Mouse (Mus musculus) left cerebral cortex, adult 9 months (tissue): Measurements from ENCODE around the gene Rap1a.

ENCODE experiments used
- DNase-seq, 2 experiments: peaks; one replicate each; pipeline ENCODE4 v3.0.0; 2022; ENCODE audit warnings: low spot score in 2 of 2

Gene Rap1a

DNA sequence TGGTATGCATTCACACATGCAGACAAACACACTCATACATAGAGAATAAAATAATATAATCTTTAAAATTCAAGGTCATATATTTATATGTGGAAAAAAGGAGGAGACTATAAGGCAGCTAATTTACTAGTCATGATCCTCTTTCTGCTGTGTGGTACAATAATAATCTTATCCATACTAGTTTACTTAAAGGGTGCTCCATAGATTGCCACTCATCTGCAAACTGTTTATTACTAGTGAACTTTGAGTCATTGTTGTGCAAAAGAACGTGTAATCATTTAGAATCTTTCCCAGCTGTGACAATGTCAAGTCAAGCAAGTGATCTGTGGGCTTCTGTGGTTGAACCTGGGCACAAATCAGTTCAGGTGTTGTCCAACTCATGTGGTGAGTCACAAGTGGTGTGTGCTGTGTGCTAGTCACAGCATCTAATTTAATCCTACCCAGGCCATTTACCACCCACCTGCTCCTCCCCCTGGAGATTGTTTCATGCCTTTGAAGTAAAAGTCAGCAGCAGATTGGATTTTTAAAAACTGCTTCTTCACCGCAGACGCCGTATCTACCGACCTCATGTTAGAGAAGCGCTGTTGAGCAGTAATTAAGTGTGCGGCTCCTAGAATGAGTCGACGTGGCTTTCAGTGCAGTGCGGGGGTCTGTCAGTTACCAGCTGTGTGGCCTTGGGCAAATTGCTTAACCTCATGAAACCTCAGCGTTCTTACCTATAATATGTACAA, 5.5 kb upstream of the Rap1a start:
- DNase-seq = no peak

DNA sequence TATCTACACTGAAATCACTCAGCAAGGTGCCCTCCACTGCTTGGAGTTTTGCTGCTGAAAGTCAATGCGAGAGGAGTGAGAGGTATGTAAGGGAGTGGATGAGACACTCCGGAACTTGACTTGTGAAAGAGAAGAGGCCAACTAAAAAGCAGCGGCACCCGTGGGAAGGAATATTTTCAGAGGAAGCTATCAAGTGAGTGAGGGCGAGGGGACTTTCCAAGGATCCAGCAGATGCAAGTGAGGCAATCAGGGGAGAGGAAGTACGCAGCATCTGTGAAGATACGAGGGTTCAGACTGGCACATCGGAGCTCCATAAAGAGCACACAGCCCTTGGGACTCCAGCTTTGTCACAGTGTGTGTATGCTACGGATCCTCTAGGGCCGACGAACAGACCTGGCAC, 2.5 kb upstream of the Rap1a start:
- no peak for DNase-seq

DNA sequence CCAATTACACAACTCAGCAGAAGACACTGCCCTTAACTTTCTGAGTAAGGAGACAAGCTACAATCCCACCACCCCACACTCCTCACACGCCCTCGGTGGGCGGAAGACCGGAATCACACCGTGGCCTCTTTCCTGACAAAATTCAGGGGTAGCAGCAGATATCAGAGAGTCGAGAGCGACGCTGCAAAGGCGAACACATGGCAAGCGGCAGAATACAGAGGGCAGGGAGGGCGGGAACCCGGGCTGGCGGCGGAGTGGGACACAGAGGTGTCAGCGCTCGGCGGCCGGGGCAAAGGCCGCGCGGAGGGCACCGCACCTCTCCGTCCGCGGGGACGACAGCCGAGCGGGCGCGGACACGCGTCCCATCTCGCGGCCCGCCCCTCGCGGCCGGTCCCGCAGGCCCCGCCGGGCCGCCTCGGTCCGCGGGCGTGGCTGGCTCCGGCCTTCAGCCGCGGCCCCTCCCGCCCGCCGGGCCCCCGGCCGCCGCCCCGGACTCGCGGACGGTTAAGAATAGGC, 403 bp downstream of the Rap1a start:
- DNase-seq = no peak

DNA sequence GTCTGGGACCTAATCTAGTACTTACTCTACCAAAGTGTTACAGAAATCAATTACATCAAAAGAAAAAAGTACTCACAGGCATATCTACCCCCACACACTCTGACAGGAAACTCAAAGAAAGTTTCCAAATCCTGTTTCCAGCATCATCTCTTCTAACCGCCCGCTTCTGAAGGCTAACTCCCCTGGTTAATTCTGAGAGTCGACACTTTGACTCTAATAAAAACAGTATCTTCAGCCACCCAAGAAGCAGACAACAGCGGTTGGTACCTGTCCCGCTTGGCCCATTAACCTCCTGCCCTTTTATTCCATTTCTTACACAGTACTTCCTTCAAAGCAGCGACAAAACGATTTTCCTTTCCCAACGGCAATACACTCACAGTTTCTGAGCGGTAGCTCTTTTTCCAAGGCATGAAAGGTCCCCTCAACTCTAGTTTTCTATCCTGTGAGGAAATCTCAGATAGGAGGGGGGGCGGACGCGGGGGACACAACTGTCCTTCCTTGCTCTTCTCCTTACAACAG, 921 bp downstream of the Rap1a start:
- DNase-seq = no peak

DNA sequence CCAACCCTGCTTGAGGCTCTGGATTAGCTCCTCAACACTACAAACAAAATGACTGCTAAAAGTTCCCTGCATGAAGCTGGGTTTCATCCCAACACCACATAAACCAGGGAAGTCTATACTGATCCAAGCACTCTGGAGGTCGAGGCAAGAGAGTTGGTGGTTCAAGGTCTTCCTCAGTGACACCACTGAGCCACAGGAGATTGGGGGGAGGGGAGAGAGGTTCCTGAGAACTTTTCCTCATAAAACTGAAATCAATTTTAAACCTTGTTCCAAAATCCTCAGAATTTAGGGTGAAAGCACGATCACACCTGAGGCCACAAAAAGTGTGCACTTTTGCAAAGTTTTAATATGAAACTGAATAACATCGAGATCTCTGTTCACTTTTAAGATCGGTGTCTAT, 1.8 kb downstream of the Rap1a start:
- DNase-seq = no peak

DNA sequence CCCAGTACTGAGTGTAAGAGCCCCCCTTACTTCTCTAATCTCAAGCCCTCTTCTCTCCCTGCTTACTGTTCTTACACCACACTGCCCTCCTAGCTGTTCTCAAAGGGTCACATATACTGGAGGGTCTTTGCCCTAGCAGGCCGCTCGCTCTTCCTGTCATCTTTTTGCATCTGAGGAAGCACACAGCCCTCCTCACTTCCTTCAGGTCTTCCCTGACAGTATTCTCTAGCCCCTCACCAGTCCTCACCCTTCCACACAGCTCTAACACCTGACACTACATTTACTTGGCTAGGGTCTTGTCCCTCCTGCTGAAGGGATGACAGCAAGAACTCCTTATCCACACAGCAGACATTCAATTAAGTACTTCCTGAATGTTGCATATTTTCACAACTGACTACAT, 2.4 kb downstream of the Rap1a start:
- DNase-seq = no peak

DNA sequence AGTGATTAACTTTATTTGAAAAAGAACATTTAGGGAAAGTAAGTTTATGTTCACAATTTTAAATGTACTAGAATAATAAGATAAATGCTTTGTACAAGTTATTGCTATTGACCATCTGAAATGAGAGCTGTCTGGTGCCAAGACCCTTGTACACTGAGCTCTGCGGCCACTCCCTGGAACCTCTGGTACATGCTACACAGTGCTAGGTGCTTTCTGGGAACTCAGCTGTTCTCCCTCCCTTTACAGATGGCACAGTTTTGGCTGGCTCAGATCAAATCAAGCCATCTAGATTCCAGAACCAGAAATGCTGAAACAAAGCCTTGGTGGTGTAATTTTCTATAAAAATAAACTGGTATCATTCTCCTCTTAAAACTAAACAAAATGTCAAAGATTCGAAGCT, 3.7 kb downstream of the Rap1a start:
- DNase-seq = no peak

DNA sequence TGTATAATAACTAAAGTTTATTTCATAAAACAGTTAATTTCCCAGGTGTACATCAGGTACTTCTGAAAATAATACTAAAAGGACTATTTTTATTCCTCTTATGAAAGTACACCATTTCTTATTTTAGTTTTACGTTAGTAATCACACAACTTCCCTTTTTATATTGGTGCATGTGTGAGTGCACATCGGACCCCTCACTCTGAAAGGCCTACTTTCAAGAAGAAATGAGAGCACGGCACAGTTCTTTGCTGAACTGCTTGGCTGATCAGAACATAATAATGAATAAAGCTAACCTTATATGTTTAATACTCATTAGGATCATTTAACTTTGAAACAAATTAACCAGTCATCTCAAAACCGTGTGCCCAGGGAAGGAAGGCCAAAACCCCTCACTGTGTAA, 4.4 kb downstream of the Rap1a start:
- no peak for DNase-seq

DNA sequence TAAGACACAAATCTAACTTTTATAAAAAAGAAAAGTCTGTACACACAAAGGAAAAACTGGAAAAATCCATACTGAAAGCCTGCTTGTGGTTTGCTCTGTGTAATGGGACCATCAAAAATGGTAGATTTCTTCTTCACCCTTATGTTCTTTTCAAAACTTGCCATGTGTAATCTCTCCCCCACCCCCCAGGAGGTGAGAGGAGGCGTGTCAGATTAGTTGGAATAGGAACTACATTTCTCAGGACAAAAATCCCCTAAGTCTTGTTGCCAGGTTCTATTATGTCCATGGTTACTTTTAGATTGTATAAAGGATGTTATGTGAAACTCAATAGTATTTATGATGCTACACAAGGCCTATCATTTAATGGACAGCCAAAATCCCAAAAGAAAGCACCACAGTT, 6.8 kb downstream of the Rap1a start:
- no peak for DNase-seq

DNA sequence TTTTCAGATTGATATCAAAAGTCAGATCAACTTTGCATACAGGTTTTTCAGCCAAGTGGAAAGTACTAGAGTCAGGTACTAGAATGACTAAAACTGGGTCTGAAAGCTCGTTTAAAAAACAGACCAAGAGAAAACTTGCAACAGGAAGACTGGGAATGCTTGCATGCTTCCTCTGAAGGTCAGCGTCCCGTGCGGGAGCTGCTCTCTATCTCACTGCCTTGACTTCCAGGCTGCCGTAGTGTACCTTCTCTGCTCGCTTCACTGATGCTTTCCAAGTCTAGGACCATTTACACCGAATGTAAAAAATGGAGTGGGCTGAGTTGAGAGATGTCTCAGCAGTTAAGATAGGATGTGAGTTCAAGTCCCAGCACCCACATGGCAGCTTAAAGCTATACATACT, 8.8 kb downstream of the Rap1a start:
- no peak for DNase-seq

DNA sequence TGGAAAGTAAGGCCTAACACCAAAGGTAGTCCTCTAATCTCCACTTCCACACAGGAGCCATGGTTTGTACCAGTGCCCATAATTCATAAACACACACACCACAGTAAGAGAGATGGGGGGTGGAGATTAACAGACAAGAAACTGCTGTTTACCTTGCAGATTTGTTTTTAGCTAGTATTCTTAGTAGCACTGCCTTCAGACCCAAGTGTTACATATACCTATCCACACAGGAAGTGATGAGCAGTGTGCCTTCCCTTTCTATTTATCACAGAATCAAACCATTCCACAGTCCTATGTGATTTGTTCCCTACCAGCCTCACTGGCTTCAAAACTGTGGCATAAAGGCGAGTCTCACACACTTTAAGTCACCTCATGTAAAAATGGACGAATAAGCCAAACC, 10.0 kb downstream of the Rap1a start:
- no peak for DNase-seq

DNA sequence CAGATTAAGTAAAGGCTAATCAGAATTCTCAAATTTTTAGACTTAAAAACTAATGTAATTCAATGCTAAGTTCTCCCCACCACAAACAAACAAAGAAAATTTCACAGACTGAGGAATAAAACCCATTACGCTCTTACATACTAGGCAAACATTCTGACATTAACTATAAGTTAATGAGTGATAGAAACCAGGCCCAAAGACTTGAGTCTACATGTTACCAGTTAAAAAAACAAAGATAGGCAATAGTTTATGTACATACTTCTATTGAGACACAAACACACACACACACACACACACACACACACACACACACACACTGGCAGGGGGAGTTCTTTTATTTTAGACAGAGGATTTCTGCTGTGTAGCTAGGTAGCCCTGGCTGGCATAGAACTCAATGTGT, 10.8 kb downstream of the Rap1a start:
- DNase-seq = no peak

DNA sequence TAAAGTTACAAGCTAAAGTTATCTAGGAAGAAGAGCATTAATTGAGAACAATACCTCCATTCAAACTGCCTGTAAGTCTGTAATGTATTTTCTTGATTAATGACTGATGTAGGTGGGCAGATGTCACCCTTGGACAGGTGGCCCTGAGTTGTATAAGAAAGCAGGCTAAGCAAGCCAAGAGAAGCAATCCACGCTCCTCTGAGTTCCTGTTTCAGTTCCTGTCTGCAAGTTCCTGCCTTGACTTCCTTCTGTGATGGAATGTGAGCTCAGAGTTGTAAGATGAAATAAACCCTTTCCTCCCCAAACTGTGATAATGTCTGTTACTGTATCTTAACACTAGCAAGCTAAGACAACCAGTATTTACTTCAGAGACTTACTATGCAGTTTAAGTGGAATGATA, 11.4 kb downstream of the Rap1a start:
- no peak for DNase-seq

DNA sequence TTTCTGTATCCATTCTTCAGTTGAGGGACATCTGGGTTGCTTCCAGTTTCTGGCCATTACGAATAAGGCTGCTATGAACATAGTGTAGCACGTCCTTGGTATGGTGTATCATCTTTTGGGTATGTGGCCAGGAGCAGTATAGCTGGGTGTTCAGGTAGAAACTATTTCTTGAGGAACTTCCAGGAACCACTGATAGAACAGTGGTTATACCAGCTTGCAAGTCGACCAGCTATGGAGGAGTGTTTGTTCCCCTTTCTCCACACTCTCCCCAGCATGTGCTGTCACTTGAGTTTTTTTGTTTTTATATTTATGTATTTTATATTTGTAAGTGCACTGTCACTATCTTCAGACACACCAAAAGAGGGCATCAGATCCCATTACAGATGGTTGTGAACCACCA, 13.8 kb downstream of the Rap1a start:
- no peak for DNase-seq

DNA sequence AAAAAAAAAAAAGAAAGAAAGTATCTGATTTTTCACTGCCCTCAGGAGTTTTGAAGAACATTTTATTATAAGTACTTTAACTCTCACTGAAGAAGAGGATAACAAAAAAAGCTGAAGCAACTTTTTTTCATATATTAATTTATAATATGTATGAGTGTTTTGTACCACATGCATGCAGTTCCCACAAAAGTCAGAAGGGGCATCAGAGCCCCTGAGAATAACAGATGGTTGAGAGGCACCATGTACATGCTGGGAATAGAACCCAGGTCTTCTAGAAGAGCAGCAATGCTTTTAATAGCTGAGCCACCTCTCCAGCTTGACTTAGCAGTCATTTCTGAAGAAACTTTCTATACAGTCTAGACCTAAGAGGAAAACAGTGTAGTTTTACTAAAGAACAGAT, 15.3 kb downstream of the Rap1a start:
- no peak for DNase-seq

DNA sequence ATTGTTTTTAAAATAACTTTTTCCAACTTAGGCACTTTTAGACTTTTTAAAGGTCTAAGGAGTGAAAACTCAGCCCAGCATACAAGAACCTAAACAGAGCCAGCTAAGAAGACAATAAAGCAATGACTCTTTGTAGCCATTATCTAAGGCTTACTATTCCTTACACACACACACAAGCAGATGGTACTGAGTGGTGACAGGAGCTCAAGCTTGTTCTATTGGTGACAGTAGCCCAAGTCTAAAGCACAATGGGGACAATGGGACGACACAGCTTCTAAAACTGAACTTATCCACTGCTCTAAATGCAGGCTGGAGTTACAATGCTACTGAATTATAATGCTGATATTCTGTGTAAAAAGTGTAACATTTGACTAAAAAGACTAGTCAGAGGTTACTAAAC, 17.3 kb downstream of the Rap1a start:
- DNase-seq = no peak

DNA sequence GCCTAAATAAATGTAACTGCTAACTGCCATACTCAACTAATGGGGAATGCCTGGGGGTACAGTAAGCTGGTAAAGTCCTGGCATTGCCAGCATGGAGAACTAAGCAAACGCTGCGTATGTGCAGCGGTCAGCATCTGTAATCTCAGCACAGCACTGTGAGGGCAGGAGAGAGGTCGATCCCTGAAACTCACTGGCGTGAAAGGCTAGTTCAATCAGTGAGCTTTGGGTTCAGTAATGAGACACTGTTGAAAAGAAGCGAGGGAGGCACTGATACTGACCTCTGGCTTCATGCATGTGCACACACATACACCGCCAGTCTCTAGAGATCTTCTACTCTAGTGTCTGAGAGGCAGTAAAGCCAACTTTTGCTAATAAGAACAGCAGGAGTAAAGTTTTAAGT, 18.7 kb downstream of the Rap1a start:
- DNase-seq = no peak

DNA sequence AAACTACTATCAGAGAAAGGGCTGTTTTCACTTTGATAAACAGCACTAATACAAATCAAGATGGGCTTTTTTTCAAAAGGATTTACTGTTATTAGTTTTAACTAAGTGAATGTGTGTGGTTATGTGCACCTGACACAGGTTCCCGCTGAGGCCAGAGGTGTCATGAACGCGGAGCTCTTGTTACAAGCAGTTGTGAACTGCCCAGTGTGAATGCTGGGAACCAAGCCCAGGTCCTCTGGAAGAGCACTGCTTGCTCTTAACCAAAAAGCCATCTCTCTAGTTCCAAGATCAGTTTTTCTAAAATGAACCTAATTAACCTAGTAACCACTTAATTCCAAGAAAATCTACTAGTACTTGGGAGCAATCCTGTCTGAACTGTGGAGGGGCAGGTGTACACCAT, 23.1 kb downstream of the Rap1a start:
- no peak for DNase-seq

DNA sequence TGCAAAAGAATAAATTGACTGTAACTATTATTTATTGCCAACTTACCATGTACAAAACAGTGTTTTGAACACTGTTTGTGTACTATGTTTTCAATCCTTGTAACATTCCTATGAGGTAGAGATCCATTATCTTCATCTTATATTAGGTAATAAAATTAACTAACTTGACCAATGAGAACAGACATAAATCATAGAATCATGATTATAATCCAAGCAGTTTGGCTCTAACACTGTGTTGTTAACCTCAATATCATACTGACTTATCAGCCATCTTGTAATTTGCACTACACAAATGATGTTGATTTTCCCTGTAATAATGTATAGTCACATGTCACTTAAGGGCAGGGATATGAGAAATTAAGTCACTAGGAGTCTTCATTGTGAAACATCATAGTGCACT, 26.6 kb downstream of the Rap1a start:
- DNase-seq = no peak

DNA sequence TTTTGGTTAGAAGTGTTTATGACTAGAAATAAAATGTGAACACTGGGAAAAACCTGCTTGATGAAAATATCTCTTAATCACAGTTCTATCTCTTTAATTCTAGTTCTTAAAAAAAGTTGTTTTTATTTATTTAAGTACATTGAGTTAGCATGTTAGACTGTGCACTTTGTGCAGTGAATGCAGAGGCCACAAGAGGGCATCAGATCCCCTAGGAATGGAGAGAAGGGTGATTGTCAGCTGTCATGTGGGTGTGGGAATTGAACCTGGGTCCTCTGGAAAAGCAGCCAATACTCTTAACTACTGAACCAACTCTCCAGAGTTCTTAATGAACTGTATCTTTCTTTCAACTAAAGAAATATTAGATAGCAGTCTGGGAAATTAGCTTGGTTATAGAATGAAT, 29.6 kb downstream of the Rap1a start:
- no peak for DNase-seq

DNA sequence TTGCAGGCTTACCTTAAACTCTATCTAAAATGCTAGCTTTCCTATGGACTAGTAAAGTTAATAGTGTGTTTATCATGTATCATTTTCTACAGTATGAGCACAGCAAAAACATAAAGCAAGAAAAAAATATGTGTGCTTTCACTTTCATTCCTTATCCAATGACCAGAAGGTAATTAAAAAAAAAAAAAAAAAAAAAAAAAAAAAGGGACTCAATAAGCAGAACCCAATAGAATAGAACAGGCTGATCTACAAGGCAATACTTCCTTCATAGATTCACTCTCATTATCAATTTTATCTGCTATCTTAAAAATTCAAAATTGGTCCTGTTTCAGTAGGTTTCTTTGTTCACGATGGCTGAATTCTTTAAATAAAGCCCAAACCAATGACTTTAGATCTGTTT, 30.3 kb downstream of the Rap1a start:
- DNase-seq = no peak

DNA sequence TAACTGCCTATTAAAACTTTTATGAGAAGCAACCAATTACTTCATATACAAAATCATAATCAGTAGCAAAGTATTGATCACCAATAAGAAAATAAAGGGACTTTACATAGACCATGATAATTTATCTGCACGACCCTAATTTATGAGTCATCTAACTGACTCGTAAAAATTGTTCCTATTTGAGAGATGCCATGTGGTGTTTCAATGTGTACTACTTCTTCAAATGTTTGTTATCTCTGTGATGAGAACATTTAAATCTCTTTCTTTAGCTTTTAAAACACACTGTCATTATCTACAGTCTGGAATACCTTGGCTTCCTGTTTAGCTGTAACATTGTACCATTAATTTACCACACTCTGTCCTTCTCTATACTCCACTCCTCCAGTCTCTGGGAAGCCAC, 31.8 kb downstream of the Rap1a start:
- no peak for DNase-seq

DNA sequence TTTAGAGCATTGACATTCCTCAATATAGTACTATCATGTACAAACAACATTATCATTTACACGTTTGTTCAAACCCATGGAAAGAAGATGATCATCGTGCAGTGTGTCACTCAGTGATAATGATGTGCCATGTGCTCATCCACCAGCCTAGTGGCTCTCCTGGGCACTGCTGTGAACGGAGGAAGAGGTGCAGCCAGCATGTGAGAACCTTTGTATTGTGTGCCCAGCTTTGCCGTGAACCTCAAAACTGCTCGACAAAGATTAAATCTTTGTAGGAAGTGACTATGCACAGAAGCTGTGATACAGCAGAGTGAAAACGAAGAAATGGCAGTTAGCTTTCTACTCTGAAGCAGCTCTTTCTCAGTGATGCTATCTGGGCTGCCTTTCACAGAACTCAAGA, 32.6 kb downstream of the Rap1a start:
- no peak for DNase-seq
